Mouse (Mus musculus): ENCODE measurements around the gene Npw. TPM values are rescaled to one million over a fixed set of nuclear protein-coding genes. Genes with fewer than 3 reads are reported as not detected.

The Npw gene
- polyA plus RNA-seq (2015; fragmentation: Nextera tagmentation; extraction: Ambion mirVana), result not detected in 2 replicates

- H3K36me3 ChIP-seq (ENCODE audit: control insufficient read depth, insufficient read depth), result no peaks in the 10 kb centered on the region
- peak within 1 kb of the TSS; percentile 29 for H3K4me3 ChIP-seq (replicated peaks; ENCODE audit: low read length)
- under 1% methylated on average over 47 of the region's 47 CpGs for WGBS
- peaks cover 10% of the 10 kb centered on the region for H3K4me1 ChIP-seq (replicated peaks; ENCODE audit: control insufficient read depth, insufficient read depth, low read length)
- H3K9ac ChIP-seq (replicated peaks; ENCODE audit: low read depth, low read length), result peak within 1 kb of the TSS; percentile 18
- H3K9me3 ChIP-seq (ENCODE audit: control insufficient read depth, low read length), result no peaks in the 10 kb centered on the region
- no peak within 1 kb of the TSS for H3K27ac ChIP-seq (ENCODE audit: low read length)
- peaks cover 41% of the 10 kb centered on the region for H3K27me3 ChIP-seq (replicated peaks; ENCODE audit: control insufficient read depth, insufficient read depth, low read length)
- H3K4me2 ChIP-seq (ENCODE audit: low read length), result peak within 1 kb of the TSS; percentile 44
- no peak for ATAC-seq
Observed at GRCm38 (mm10) chr17:24658017-24658758, at the start of gene Npw. Gene Npw (minus strand): TSS chr17:24658457.

DNA sequence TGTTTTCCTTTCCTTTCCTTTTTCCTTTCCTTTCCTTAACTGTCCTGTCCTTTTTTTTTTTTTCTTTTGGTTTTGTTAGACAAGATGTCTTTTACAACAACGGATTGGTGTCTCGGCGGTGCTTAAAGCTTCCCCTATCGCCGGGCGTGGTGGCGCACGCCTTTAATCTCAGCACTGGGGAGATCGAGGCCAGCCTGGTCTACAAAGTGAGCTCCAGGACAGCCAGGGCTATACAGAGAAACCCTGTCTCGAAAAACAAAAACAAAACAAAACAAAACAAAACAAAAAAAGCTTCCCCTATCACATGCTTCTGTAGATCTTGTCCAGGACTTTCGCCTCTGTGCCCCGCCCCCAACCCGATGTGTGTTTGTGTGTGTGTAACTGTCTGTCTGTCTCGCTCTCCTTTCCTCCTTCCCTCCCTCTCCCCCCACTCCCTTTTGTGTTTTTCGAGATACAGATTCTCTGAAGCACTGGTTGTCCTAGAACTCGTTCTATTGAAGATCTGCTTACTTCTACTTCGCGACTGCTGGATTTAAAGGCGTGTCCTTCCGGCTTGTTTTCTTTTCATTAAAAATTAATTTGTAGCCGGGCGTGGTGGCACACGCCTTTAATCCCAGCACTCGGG lies 49.7 kb upstream of the Npw start:
- Histone ChIP-seq H3K4me2 (ENCODE audit: low read length) (peak overlapping the region; percentile 92), H3K27ac (ENCODE audit: low read length) (peak overlapping the region; percentile 82), H3K9ac (replicated peaks; ENCODE audit: low read depth, low read length) (peak overlapping the region; percentile 78), H3K4me3 (replicated peaks; ENCODE audit: low read length) (peak overlapping the region; percentile 93), H3K9me3 (ENCODE audit: control insufficient read depth, low read length) (no peaks in the 10 kb centered on the region), H3K27me3 (replicated peaks; ENCODE audit: control insufficient read depth, insufficient read depth, low read length) (no peaks in the 10 kb centered on the region), H3K36me3 (ENCODE audit: control insufficient read depth, insufficient read depth) (peaks cover 8% of the 10 kb centered on the region), H3K4me1 (replicated peaks; ENCODE audit: control insufficient read depth, insufficient read depth, low read length) (peaks cover 16% of the 10 kb centered on the region)
- 6% methylated on average over 24 of the region's 24 CpGs for WGBS
- peak; percentile 53 for ATAC-seq

DNA sequence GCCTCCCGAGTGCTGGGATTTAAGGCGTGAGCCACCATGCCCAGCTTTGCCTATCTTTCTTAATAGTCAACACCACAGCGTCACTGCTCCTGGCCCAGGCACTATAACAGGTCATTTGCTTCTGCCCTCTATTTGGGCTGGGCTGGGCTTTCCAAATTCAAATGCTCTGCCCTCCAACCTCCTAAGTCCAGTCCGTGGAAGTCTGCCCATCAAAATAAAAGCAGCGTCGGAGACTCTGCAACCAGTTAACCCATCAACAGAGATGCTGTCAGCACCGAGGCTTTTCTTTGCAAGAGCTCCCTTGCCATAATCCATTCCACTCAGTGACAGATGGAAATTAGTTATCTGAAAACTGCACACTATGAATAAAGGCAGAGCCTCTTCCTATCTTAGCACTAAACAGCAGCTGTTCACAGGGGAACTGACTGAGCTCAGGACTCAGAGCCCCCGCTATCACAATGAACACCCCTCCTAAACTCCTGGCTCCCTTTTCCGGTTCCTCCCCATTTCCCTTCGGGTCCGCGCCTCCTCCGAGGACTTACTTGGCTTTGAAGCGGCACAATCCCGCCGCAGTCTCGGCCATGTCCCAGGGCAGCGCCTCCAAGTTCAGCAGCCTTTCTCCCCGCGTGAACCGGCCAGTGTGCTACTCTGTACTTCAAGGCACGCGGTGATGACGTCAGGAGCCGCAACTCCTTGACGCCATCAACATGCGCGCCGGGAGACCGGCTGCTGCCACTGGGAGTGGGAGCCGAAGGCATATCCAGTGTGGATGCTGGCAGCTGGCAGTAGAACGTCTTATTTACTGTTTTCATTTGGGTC lies 48.9 kb upstream of the Npw start, which contains the start of gene Tbl3:
TSS of gene Tbl3 (minus strand) at position 679 of the 819 bp plus-strand sequence.
- Histone ChIP-seq H3K4me2 (ENCODE audit: low read length) (peak within 1 kb of the TSS; percentile 92), H3K9me3 (ENCODE audit: control insufficient read depth, low read length) (no peaks in the 10 kb centered on the region), H3K27ac (ENCODE audit: low read length) (peak within 1 kb of the TSS; percentile 82), H3K4me1 (replicated peaks; ENCODE audit: control insufficient read depth, insufficient read depth, low read length) (peaks cover 16% of the 10 kb centered on the region), H3K27me3 (replicated peaks; ENCODE audit: control insufficient read depth, insufficient read depth, low read length) (no peaks in the 10 kb centered on the region), H3K36me3 (ENCODE audit: control insufficient read depth, insufficient read depth) (peaks cover 9% of the 10 kb centered on the region), H3K9ac (replicated peaks; ENCODE audit: low read depth, low read length) (peak within 1 kb of the TSS; percentile 78), H3K4me3 (replicated peaks; ENCODE audit: low read length) (peak within 1 kb of the TSS; percentile 93)
- peak; percentile 95 for ATAC-seq
- 3% methylated on average over 32 of the region's 32 CpGs for WGBS

- ATAC-seq, result no peak
- H3K4me2 ChIP-seq (ENCODE audit: low read length), result no peak overlapping the region
- H3K36me3 ChIP-seq (ENCODE audit: control insufficient read depth, insufficient read depth), result peaks cover 23% of the 10 kb centered on the region
- WGBS, result 96% methylated on average over 3 of the region's 3 CpGs
- H3K27me3 ChIP-seq (replicated peaks; ENCODE audit: control insufficient read depth, insufficient read depth, low read length), result no peaks in the 10 kb centered on the region
- no peaks in the 10 kb centered on the region for H3K9me3 ChIP-seq (ENCODE audit: control insufficient read depth, low read length)
- no peak overlapping the region for H3K9ac ChIP-seq (replicated peaks; ENCODE audit: low read depth, low read length)
- no peak overlapping the region for H3K4me3 ChIP-seq (replicated peaks; ENCODE audit: low read length)
- H3K4me1 ChIP-seq (replicated peaks; ENCODE audit: control insufficient read depth, insufficient read depth, low read length), result peaks cover 16% of the 10 kb centered on the region
- H3K27ac ChIP-seq (ENCODE audit: low read length), result no peak overlapping the region
Observed at GRCm38 (mm10) chr17:24705821-24706220, 47.6 kb upstream of the Npw start.

DNA sequence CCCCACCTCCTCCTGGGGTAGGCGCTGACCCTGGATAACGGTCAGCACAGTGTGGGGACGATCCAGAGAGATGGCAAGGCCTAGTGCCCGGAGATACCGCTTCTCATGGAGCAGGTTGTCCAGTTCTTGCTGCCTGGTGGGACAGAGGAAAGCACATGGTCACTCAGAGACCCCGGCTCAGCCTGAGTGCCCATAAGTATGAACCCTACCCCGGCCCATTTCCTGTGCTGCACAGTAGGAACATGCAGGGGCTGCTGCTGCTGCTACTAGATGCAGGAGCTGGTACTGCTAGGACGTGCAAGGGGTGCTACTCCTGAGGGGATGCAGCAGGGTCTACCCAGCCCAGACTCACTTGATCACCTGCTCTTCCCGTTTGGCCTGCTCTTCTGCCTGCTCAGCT lies 43.0 kb upstream of the Npw start:
- Histone ChIP-seq H3K27me3 (replicated peaks; ENCODE audit: control insufficient read depth, insufficient read depth, low read length) (no peaks in the 10 kb centered on the region), H3K4me1 (replicated peaks; ENCODE audit: control insufficient read depth, insufficient read depth, low read length) (peaks cover 10% of the 10 kb centered on the region), H3K9me3 (ENCODE audit: control insufficient read depth, low read length) (no peaks in the 10 kb centered on the region), H3K9ac (replicated peaks; ENCODE audit: low read depth, low read length) (no peak overlapping the region), H3K4me3 (replicated peaks; ENCODE audit: low read length) (no peak overlapping the region), H3K4me2 (ENCODE audit: low read length) (no peak overlapping the region), H3K36me3 (ENCODE audit: control insufficient read depth, insufficient read depth) (peaks cover 24% of the 10 kb centered on the region), H3K27ac (ENCODE audit: low read length) (no peak overlapping the region)
- WGBS, result 93% methylated on average over 9 of the region's 9 CpGs
- ATAC-seq, result no peak

- no peak overlapping the region for H3K9ac ChIP-seq (replicated peaks; ENCODE audit: low read depth, low read length)
- no peaks in the 10 kb centered on the region for H3K27me3 ChIP-seq (replicated peaks; ENCODE audit: control insufficient read depth, insufficient read depth, low read length)
- H3K4me3 ChIP-seq (replicated peaks; ENCODE audit: low read length), result no peak overlapping the region
- no peaks in the 10 kb centered on the region for H3K9me3 ChIP-seq (ENCODE audit: control insufficient read depth, low read length)
- WGBS, result 85% methylated on average over 2 of the region's 2 CpGs
- ATAC-seq, result no peak
- H3K4me2 ChIP-seq (ENCODE audit: low read length), result no peak overlapping the region
- H3K36me3 ChIP-seq (ENCODE audit: control insufficient read depth, insufficient read depth), result peaks cover 23% of the 10 kb centered on the region
- peaks cover 15% of the 10 kb centered on the region for H3K4me1 ChIP-seq (replicated peaks; ENCODE audit: control insufficient read depth, insufficient read depth, low read length)
- no peak overlapping the region for H3K27ac ChIP-seq (ENCODE audit: low read length)
Observed at GRCm38 (mm10) chr17:24699473-24699872, 41.2 kb upstream of the Npw start.

DNA sequence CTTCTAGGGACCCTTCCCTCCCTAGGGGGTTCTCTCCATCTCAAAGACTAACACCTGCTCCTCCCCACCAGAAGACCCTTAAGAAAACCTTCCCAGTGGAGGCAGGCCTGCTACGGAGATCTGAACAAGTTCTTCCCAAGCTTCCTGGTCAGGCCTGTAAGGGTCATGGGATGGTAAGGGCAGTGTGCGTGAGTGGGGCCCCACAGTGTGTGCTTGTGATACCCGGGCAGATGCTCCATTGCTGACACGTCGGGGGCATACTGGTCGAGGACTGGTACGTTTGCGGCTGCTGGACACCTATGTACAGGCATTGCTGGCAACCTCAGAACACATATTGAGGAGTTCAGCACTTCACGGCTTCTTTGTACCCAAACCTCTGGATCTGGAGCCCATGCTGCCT lies 40.5 kb upstream of the Npw start:
- 74% methylated on average over 9 of the region's 9 CpGs for WGBS
- H3K9me3 ChIP-seq (ENCODE audit: control insufficient read depth, low read length), result no peaks in the 10 kb centered on the region
- no peak overlapping the region for H3K27ac ChIP-seq (ENCODE audit: low read length)
- H3K27me3 ChIP-seq (replicated peaks; ENCODE audit: control insufficient read depth, insufficient read depth, low read length), result no peaks in the 10 kb centered on the region
- ATAC-seq, result no peak
- no peak overlapping the region for H3K4me2 ChIP-seq (ENCODE audit: low read length)
- H3K4me1 ChIP-seq (replicated peaks; ENCODE audit: control insufficient read depth, insufficient read depth, low read length), result peaks cover 15% of the 10 kb centered on the region
- H3K9ac ChIP-seq (replicated peaks; ENCODE audit: low read depth, low read length), result no peak overlapping the region
- H3K4me3 ChIP-seq (replicated peaks; ENCODE audit: low read length), result no peak overlapping the region
- peaks cover 17% of the 10 kb centered on the region for H3K36me3 ChIP-seq (ENCODE audit: control insufficient read depth, insufficient read depth)

- Histone ChIP-seq H3K4me2 (ENCODE audit: low read length) (no peak overlapping the region), H3K9me3 (ENCODE audit: control insufficient read depth, low read length) (no peaks in the 10 kb centered on the region), H3K27ac (ENCODE audit: low read length) (no peak overlapping the region), H3K4me3 (replicated peaks; ENCODE audit: low read length) (no peak overlapping the region), H3K36me3 (ENCODE audit: control insufficient read depth, insufficient read depth) (peaks cover 17% of the 10 kb centered on the region), H3K9ac (replicated peaks; ENCODE audit: low read depth, low read length) (no peak overlapping the region), H3K27me3 (replicated peaks; ENCODE audit: control insufficient read depth, insufficient read depth, low read length) (no peaks in the 10 kb centered on the region), H3K4me1 (replicated peaks; ENCODE audit: control insufficient read depth, insufficient read depth, low read length) (peaks cover 15% of the 10 kb centered on the region)
- WGBS, result 12% methylated on average over 5 of the region's 5 CpGs
- no peak for ATAC-seq
Observed at GRCm38 (mm10) chr17:24697985-24698384, 39.7 kb upstream of the Npw start.
